Mouse (Mus musculus) CD8-positive naive resting alpha-beta T cell, adult 2 months (primary cell): Measurements from ENCODE around the gene Macrod1.
"Not testable (repeated sequence)": the region's sequence is repeated elsewhere in the genome, so short reads cannot be mapped to it uniquely, and the experiment has no call there.

ENCODE experiments used
- DNase-seq, 2 experiments: peaks; one replicate each; pipeline ENCODE4 v3.0.0; 2022; ENCODE audit warnings: low read depth in 2 of 2, low spot score in 2 of 2

Macrod1 gene

GRCm38 (mm10) chr19:7055173-7055572, 1.4 kb upstream of the Macrod1 start:
- DNase-seq, result no peak

GRCm38 (mm10) chr19:7057126-7057721, 614 bp downstream of the Macrod1 start:
- peak; percentile 7 to 10 for DNase-seq

GRCm38 (mm10) chr19:7057722-7058207, 1.2 kb downstream of the Macrod1 start:
- peak; percentile 18 to 36 for DNase-seq

- no peak for DNase-seq
These were observed 1.9 kb downstream of the Macrod1 start for GRCm38 (mm10) chr19:7058541-7058940.

GRCm38 (mm10) chr19:7062110-7062509, 5.5 kb downstream of the Macrod1 start:
- no peak for DNase-seq

- no peak for DNase-seq
These were observed 6.3 kb downstream of the Macrod1 start for GRCm38 (mm10) chr19:7062916-7063315.

GRCm38 (mm10) chr19:7064571-7064970, 8.0 kb downstream of the Macrod1 start:
- DNase-seq, result peak; percentile 71 to 79

- peak in 1 of 2 experiments; percentile 14 for DNase-seq
These were observed 9.6 kb downstream of the Macrod1 start for GRCm38 (mm10) chr19:7066034-7066827.

- no peak for DNase-seq
These were observed 10.3 kb downstream of the Macrod1 start for GRCm38 (mm10) chr19:7066828-7067342.

- peak in 1 of 2 experiments; percentile 5 for DNase-seq
These were observed 10.9 kb downstream of the Macrod1 start for GRCm38 (mm10) chr19:7067344-7068050.

GRCm38 (mm10) chr19:7068136-7068535, 11.5 kb downstream of the Macrod1 start:
- DNase-seq, result peak; percentile 70 to 75

- DNase-seq, result no peak
These were observed 12.3 kb downstream of the Macrod1 start for GRCm38 (mm10) chr19:7068661-7069531.

GRCm38 (mm10) chr19:7069781-7070763, 13.5 kb downstream of the Macrod1 start:
- no peak for DNase-seq

- DNase-seq, result no peak
These were observed 14.2 kb downstream of the Macrod1 start for GRCm38 (mm10) chr19:7070775-7071174.

GRCm38 (mm10) chr19:7072221-7072620, 15.6 kb downstream of the Macrod1 start:
- no peak for DNase-seq

- no peak for DNase-seq
These were observed 17.6 kb downstream of the Macrod1 start for GRCm38 (mm10) chr19:7073997-7074781.

- DNase-seq, result not testable (repeated sequence)
These were observed 18.7 kb downstream of the Macrod1 start for GRCm38 (mm10) chr19:7075336-7075735.

- no peak for DNase-seq
These were observed 21.1 kb downstream of the Macrod1 start for GRCm38 (mm10) chr19:7077666-7078065.

- DNase-seq, result no peak
These were observed 21.7 kb downstream of the Macrod1 start for GRCm38 (mm10) chr19:7078271-7078670.
